Mouse (Mus musculus): ENCODE results near the gene Cmss1.

DNA sequence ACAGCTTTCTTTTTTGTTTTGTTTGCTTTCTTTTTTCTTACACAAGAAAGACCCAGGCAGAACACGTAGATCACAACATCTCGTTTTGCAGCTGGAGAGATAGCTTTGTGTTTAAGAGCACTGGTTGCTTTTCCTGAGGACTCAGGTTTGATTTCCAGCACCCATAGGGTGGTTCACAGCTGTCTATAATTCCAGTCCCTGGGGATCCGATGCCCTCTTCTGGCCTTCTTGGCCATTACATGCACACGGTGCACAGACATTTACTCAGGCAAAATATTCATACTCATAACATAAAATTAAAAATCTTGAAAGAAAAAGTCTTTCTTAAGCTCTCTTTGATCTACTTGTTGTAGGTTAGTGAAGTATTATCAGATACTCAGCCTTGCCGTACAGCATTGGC lies 315.0 kb downstream of the Cmss1 start:
- TF ChIP-seq POLR2A (IDR thresholded peaks at IDR 0.05; ENCODE audit: insufficient read depth, low read depth, low read length) (no peak), CTCF (IDR thresholded peaks at IDR 0.05; ENCODE audit: insufficient read depth, low read depth, low read length) (no peak)

Data from olfactory bulb, adult 2 months (tissue).